Mouse (Mus musculus) stomach, embryonic 14.5 days (tissue): ENCODE results near the gene Slc12a5. TPM values are rescaled to one million over a fixed set of nuclear protein-coding genes. Genes with fewer than 3 reads are reported as not detected.

Experiments used
- ATAC-seq: fragments of 200-750 bp; cut with Nextera tagmentation; 2 replicates; pipeline ENCODE4 v1.8.0; 2017; ENCODE audit warnings: low read depth, moderate TSS enrichment; ENCODE audit not compliant: insufficient number of reproducible peaks, insufficient read depth, low FRiP score
- H3K27ac ChIP-seq: fragments of 300-500 bp; sonication (generic); 2 replicates; pipeline ENCODE4 v1.5.1; 2014; ENCODE audit warnings: mild to moderate bottlenecking, low read length, moderate library complexity, mixed read lengths
- H3K27me3 ChIP-seq: fragments of 300-500 bp; sonication (generic); 2 replicates; pipeline ENCODE4 v1.6.1; 2014; ENCODE audit warnings: low read length, control low read depth, mixed read lengths; ENCODE audit not compliant: control insufficient read depth, insufficient read depth
- H3K36me3 ChIP-seq: fragments of 300-500 bp; sonication (generic); 2 replicates; pipeline ENCODE4 v1.6.1; 2014; ENCODE audit warnings: mild to moderate bottlenecking, control low read depth, low read length, moderate library complexity, mixed read lengths; ENCODE audit not compliant: control insufficient read depth, insufficient read depth
- H3K4me1 ChIP-seq: fragments of 300-500 bp; sonication (generic); 2 replicates; pipeline ENCODE4 v1.6.1; 2014; ENCODE audit warnings: low read length, control low read depth, mixed read lengths; ENCODE audit not compliant: control insufficient read depth, insufficient read depth
- H3K4me2 ChIP-seq: fragments of 300-500 bp; sonication (generic); replicated peaks from 2 replicates; pipeline ENCODE4 v1.6.1; 2014; ENCODE audit warnings: low read depth, low read length, control low read depth
- H3K4me3 ChIP-seq: fragments of 300-500 bp; sonication (generic); 2 replicates; pipeline ENCODE4 v1.5.1; 2014; ENCODE audit warnings: low read depth, low read length, control low read depth
- H3K9ac ChIP-seq: fragments of 300-500 bp; sonication (generic); replicated peaks from 2 replicates; pipeline ENCODE4 v1.6.1; 2014; ENCODE audit warnings: low read depth, mild to moderate bottlenecking, control low read depth, low read length, moderate library complexity, mixed read lengths
- H3K9me3 ChIP-seq: fragments of 300-500 bp; sonication (generic); 2 replicates; pipeline ENCODE4 v1.6.1; 2016; ENCODE audit warnings: low read depth, low read length, control low read depth; ENCODE audit not compliant: control insufficient read depth
- WGBS: fragments of 180-500 bp; shearing (Covaris S2); extraction: QIAGEN DNeasy Blood & Tissue Kit; methylation state at CpG from one replicate; pipeline ENCODE4 v1.1.7; 2014; 5-methylcytosine and 5-hydroxymethylcytosine counted together
- polyA plus RNA-seq: library from polyadenylated mRNA; unstranded; fragments of >200 nt; fragmentation: Nextera tagmentation; extraction: Ambion mirVana; gene quantifications from 2 replicates; pipeline ENCODE4 v1.2.1, GENCODE M21; 2014

The Slc12a5 gene
- polyA plus RNA-seq, 1 experiment from 2014 or later: 2.1 TPM

DNA sequence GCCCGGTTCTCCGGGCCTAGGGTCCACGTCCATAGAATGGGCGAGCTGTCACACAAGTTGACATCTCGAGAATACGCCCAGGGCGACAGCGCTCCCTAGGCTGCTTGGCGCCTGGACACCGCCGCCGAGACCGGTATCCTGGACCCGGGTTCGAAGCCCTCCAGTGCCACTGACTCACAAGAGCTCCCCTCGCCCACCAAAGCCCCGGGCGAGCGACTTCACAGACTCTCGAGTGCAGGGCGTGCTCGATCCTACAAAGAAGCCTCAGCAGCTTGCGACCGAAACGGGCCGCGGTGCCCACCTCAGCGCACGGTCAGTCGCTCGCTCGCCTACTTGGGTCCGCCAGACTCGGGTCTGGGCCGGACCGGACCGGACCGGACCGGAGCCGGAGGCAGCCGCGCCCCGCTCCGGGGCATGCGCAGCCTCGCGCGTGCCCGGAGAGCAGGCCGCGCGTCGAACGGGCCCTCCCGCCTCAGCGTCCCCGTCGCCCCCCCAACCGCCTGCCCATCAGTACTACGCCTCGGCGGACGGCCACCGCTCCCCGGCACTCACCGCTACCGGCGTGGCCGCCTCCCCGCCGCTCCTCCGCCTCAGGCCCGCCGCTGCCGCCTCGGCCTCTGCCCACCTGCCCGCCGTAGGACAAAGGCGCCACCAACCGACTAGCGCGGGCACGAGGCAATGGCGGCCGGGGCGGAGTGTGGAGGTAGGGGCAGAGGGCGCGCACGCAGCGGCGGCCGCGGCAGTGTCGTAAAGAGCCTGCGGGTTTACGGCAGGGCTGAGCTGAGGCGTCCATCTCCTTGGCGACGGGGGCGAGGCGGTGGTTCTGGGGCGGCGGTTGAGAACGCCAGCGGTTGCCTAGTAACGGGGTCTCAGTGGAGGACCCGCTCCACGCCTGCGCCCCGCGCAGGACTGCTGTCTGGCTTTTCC, 73.8 kb downstream of the Slc12a5 start, which contains the start of gene Ncoa5:
Gene Ncoa5, minus strand, starts transcription at position 737 of the 927 bp plus-strand sequence.
- under 1% methylated on average over 102 of the region's 111 CpGs for WGBS
- H3K4me2 ChIP-seq: peak within 1 kb of the TSS; percentile 68

DNA sequence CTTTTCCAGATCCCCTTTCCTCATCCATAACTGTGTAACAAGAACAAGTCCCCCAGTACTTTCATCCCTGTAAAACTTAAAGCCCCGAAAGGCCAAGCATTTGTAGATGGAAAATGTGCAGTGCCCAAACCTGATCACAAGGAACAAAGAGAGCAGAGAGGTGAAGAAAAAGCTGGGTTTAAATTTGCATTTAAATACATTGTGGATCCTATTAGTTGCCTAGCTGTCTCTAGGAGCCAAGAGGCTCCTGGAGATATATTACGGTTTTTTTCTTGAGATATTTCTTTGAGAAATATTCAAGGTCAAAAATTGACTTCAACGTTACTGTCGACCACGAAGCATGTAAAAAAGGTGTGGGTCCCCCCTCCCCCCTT, 74.4 kb downstream of the Slc12a5 start:
- H3K36me3 ChIP-seq: no peaks in the 10 kb centered on the region
- H3K4me3 ChIP-seq: peak overlapping the region; percentile 94; the same call in 1 of the 2 replicates
- H3K9ac ChIP-seq: no peak overlapping the region
- 42% methylated on average over 5 of the region's 5 CpGs for WGBS
- H3K27ac ChIP-seq: no peak overlapping the region
- ATAC-seq: no peak
- H3K4me1 ChIP-seq: peaks cover 16% of the 10 kb centered on the region
- H3K4me2 ChIP-seq: 0 out of 2 replicates have a peak overlapping the region, but pooled peaks have one; percentile 22
- H3K9me3 ChIP-seq: no peaks in the 10 kb centered on the region
- H3K27me3 ChIP-seq: no peaks in the 10 kb centered on the region

More for the DNA sequence above, 73.8 kb downstream of the Slc12a5 start, which contains the start of gene Ncoa5:
- peak; percentile 97 for ATAC-seq
- H3K9me3 ChIP-seq: no peaks in the 10 kb centered on the region
- H3K27me3 ChIP-seq: no peaks in the 10 kb centered on the region
- peak within 1 kb of the TSS; percentile 94 for H3K4me3 ChIP-seq
- peaks cover 16% of the 10 kb centered on the region for H3K4me1 ChIP-seq
- peak within 1 kb of the TSS; percentile 72; the same call in 1 of the 2 replicates for H3K27ac ChIP-seq
- H3K9ac ChIP-seq: peak within 1 kb of the TSS; percentile 90
- H3K36me3 ChIP-seq: no peaks in the 10 kb centered on the region

DNA sequence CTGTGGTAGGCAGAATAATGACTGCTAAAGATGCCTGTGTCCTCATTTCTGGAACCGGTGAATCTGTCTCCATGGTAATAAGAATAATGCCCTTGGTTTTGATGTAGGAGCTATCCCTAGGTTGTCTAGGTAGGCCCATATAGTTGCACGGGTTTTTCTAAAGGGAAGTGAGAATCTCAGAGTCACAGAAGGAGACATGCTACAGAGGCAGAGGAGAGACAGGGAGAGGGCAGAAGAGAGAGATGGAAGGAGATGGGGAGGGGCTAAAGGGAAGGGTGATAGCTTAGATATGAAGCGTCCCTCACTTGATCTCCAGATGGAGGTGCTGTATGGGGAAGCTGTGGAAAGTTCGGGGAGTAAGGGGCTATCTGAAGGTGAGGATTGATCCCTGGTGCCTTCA, 76.8 kb downstream of the Slc12a5 start:
- ATAC-seq: no peak

DNA sequence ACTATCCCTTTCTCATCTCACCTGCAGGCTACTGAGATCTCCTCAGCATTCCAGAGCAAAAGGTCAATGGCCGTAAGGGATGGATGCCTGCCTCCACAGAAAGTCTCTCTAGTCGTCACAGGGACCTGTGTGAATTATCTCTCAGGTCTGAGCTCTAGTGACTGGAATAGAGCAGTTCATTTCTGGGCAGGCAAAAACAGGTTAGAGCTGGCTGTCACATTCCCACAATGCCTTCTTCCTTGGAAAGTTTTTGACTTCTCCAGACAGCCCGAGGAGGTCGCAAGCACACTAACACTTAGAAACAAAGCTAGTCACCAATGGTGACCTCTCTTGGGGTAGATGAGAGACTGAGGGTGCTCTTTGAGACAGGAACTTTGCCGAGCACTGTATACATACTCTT, 81.5 kb downstream of the Slc12a5 start:
- Histone ChIP-seq H3K4me2 (no peak overlapping the region), H3K36me3 (no peaks in the 10 kb centered on the region), H3K27me3 (no peaks in the 10 kb centered on the region), H3K4me3 (no peak overlapping the region), H3K9me3 (no peaks in the 10 kb centered on the region), H3K4me1 (no peaks in the 10 kb centered on the region; the same call in 1 of the 2 replicates), H3K27ac (no peak overlapping the region), H3K9ac (no peak overlapping the region)
- WGBS: 74% methylated on average over 5 of the region's 5 CpGs
- no peak for ATAC-seq

More for the DNA sequence above, 76.8 kb downstream of the Slc12a5 start:
- Histone ChIP-seq H3K4me3 (no peak overlapping the region), H3K9ac (no peak overlapping the region), H3K4me1 (peaks cover 11% of the 10 kb centered on the region), H3K9me3 (no peaks in the 10 kb centered on the region), H3K27ac (no peak overlapping the region), H3K36me3 (no peaks in the 10 kb centered on the region), H3K27me3 (no peaks in the 10 kb centered on the region), H3K4me2 (no peak overlapping the region)
- WGBS: 67% methylated on average over 4 of the region's 4 CpGs

- Histone ChIP-seq H3K4me1 (no peaks in the 10 kb centered on the region; the same call in 1 of the 2 replicates), H3K36me3 (no peaks in the 10 kb centered on the region), H3K9ac (no peak overlapping the region), H3K9me3 (no peaks in the 10 kb centered on the region), H3K4me2 (no peak overlapping the region), H3K27ac (no peak overlapping the region), H3K27me3 (no peaks in the 10 kb centered on the region), H3K4me3 (no peak overlapping the region)
- ATAC-seq: no peak
- 13% methylated on average over 17 of the region's 17 CpGs for WGBS
These were observed 82.6 kb downstream of the Slc12a5 start for GRCm38 (mm10) chr2:165043090-165043636.

- H3K36me3 ChIP-seq: no peaks in the 10 kb centered on the region
- H3K4me1 ChIP-seq: no peaks in the 10 kb centered on the region; the same call in 1 of the 2 replicates
- H3K9me3 ChIP-seq: no peaks in the 10 kb centered on the region
- H3K27ac ChIP-seq: no peak overlapping the region
- H3K27me3 ChIP-seq: no peaks in the 10 kb centered on the region
- H3K4me2 ChIP-seq: no peak overlapping the region
- no peak for ATAC-seq
- no peak overlapping the region for H3K9ac ChIP-seq
- no peak overlapping the region for H3K4me3 ChIP-seq
- 65% methylated on average over 2 of the region's 2 CpGs for WGBS
These were observed 83.1 kb downstream of the Slc12a5 start for GRCm38 (mm10) chr2:165043729-165044128.

GRCm38 (mm10) chr2:165049044-165049443, 88.4 kb downstream of the Slc12a5 start:
- no peaks in the 10 kb centered on the region for H3K9me3 ChIP-seq
- no peaks in the 10 kb centered on the region for H3K36me3 ChIP-seq
- no peak overlapping the region for H3K4me2 ChIP-seq
- no peak overlapping the region for H3K4me3 ChIP-seq
- no peak overlapping the region for H3K27ac ChIP-seq
- 62% methylated on average over 5 of the region's 5 CpGs for WGBS
- H3K4me1 ChIP-seq: no peaks in the 10 kb centered on the region
- no peaks in the 10 kb centered on the region for H3K27me3 ChIP-seq
- ATAC-seq: no peak
- H3K9ac ChIP-seq: no peak overlapping the region
